Mouse (Mus musculus) olfactory bulb, adult 2 months (tissue): ENCODE measurements around the gene Dppa2. TPM values are rescaled to one million over a fixed set of nuclear protein-coding genes. Genes with fewer than 3 reads are reported as not detected.

Experiments used
- H3K27ac ChIP-seq: fragments of 200-500 bp; 2 replicates; pipeline ENCODE4 v1.5.1; 2012; ENCODE audit warnings: low read depth, low read length; ENCODE audit not compliant: insufficient read depth
- H3K4me1 ChIP-seq: fragments of 200-500 bp; 2 replicates; pipeline ENCODE4 v1.6.1; 2012; ENCODE audit warnings: low read length; ENCODE audit not compliant: control insufficient read depth, insufficient read depth
- H3K4me3 ChIP-seq: fragments of 200-500 bp; 2 replicates; pipeline ENCODE4 v1.5.1; 2012; ENCODE audit warnings: mild to moderate bottlenecking, low read depth, low read length, moderate library complexity; ENCODE audit not compliant: insufficient read depth
- CTCF ChIP-seq: fragments of 200-500 bp; IDR thresholded peaks from 2 replicates; pipeline ENCODE4 v1.5.1; 2012; ENCODE audit warnings: low read depth, mild to moderate bottlenecking, low read length, moderate library complexity; ENCODE audit not compliant: insufficient read depth
- POLR2A ChIP-seq: fragments of 200-500 bp; IDR thresholded peaks from 2 replicates; pipeline ENCODE4 v1.6.1; 2012; ENCODE audit warnings: mild to moderate bottlenecking, low read depth, low read length, moderate library complexity; ENCODE audit not compliant: insufficient read depth
- WGBS: fragments of 180-500 bp; shearing (Covaris S2); methylation state at CpG from one replicate; pipeline ENCODE4 v1.1.7; 2018; 5-methylcytosine and 5-hydroxymethylcytosine counted together
- polyA plus RNA-seq: library from polyadenylated mRNA; stranded (reverse); fragments of >200 nt; gene quantifications from 2 replicates; pipeline ENCODE4 v1.2.4, GENCODE M21; 2012; ENCODE audit warnings: low replicate concordance; ENCODE audit not compliant: missing spikeins, insufficient read depth, insufficient read length

Dppa2 gene
- not detected in 2 replicates for polyA plus RNA-seq

GRCm38 (mm10) chr16:48303509-48303908 is at the start of gene Dppa2:
Dppa2 (plus strand) TSS chr16:48303908.
- no peak for TF ChIP-seq POLR2A
- TF ChIP-seq CTCF: no peak
- Histone ChIP-seq H3K4me3 (no peak within 1 kb of the TSS), H3K4me1 (no peaks in the 10 kb centered on the region), H3K27ac (no peak within 1 kb of the TSS)
- 87% methylated on average over 7 of the region's 7 CpGs for WGBS

GRCm38 (mm10) chr16:48254584-48254983 is 49.1 kb upstream of the Dppa2 start:
- no peak overlapping the region for H3K4me3 ChIP-seq
- H3K27ac ChIP-seq: no peak overlapping the region
- TF ChIP-seq POLR2A (no peak), CTCF (no peak)
- no peaks in the 10 kb centered on the region for H3K4me1 ChIP-seq
- 90% methylated on average over 5 of the region's 5 CpGs for WGBS

DNA sequence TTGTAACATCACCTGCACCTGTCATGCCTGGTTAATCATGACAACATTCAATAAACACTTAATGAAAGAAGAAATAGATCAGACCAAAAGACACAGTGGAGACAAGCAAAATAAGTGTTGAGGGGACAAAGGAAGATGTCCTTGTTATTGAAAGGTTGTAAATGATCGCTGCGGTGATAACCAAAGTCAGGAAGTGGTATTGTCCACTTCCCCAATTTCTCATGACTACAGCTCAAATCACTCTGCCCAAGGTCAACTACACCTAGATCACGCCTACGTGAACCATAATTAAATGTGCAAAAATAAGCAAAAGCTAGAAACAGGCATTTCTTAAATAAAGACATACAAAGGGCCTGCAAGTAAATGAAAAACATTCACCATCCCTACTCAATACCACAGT is 44.2 kb upstream of the Dppa2 start:
- no peak overlapping the region for H3K4me3 ChIP-seq

DNA sequence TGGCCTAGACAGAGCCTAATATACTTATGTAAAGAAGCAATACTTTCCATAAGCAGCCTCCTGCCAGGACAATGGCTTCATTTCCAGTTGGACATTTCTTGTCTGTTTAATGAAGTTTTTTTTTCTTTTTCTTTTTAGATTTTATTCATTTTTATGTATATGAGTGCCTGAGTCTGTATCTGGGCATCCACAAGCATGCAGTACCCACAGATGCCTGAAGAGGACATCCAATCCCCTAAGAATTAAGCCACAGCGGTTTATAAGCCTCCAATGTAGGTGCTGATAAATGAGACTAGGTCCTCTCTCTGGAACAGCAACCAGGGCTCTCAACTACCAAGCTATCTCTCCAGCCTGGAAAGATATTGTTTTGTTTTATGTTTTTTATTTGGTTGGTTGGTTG is 40.8 kb upstream of the Dppa2 start:
- no peak overlapping the region for H3K4me3 ChIP-seq
- H3K4me1 ChIP-seq: no peaks in the 10 kb centered on the region
- 93% methylated on average over 1 of the region's 1 CpGs for WGBS
- TF ChIP-seq POLR2A (no peak), CTCF (no peak)
- no peak overlapping the region for H3K27ac ChIP-seq

More for the DNA sequence above, 44.2 kb upstream of the Dppa2 start:
- TF ChIP-seq CTCF (no peak), POLR2A (no peak)
- H3K4me1 ChIP-seq: no peaks in the 10 kb centered on the region
- H3K27ac ChIP-seq: no peak overlapping the region
- 94% methylated on average over 4 of the region's 4 CpGs for WGBS

DNA sequence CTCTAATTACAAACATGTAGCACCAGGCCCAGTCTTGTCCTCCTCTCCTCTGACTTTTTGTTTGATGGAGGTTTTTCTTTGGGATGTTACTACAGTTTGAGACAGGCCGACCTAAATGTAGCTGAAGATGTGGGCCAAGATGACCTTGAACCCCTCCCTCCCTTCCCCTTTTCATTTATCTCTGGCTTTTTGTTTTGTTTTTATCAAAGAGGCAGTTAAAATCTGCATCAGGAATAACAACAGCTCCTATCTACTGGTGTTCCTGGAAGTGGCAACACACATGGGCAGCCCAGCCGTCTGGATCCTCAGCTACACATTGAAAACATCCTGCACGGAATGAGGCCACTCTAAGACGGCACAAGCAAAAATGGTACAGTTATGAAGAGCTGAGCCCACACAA is 37.9 kb upstream of the Dppa2 start:
- Histone ChIP-seq H3K27ac (no peak overlapping the region), H3K4me3 (no peak overlapping the region), H3K4me1 (no peaks in the 10 kb centered on the region)
- TF ChIP-seq CTCF: no peak
- no peak for TF ChIP-seq POLR2A
- 96% methylated on average over 4 of the region's 4 CpGs for WGBS

DNA sequence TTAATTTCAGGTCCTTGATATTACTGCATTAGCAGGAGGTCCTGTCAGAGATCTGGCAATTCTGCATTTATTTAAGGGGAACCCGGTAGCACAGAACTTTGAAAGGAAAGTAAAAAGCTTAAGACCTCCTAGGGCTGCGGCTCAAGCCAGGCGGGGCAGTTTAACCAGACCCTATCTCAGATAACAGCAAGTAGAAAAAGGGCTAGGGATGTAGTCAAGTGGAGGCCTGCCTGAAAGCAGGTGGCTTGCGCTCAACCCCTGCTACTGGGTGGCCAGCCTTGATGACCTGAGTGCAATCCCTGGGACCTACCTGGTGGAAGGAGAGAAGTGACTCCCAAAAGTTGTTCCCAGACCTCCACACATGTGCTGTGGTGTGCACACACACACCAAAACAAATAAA is 26.8 kb upstream of the Dppa2 start:
- H3K4me3 ChIP-seq: no peak overlapping the region
- 77% methylated on average over 4 of the region's 4 CpGs for WGBS
- H3K27ac ChIP-seq: no peak overlapping the region
- H3K4me1 ChIP-seq: no peaks in the 10 kb centered on the region
- no peak for TF ChIP-seq CTCF
- TF ChIP-seq POLR2A: no peak

- TF ChIP-seq CTCF (no peak), POLR2A (no peak)
- Histone ChIP-seq H3K4me3 (no peak overlapping the region), H3K4me1 (no peaks in the 10 kb centered on the region), H3K27ac (no peak overlapping the region)
- WGBS: 94% methylated on average over 4 of the region's 4 CpGs
Measured at GRCm38 (mm10) chr16:48280883-48281282, 22.8 kb upstream of the Dppa2 start.

GRCm38 (mm10) chr16:48282801-48283200 is 20.9 kb upstream of the Dppa2 start:
- WGBS: 50% methylated on average over 1 of the region's 1 CpGs
- H3K4me1 ChIP-seq: no peaks in the 10 kb centered on the region
- TF ChIP-seq POLR2A (no peak), CTCF (no peak)
- no peak overlapping the region for H3K4me3 ChIP-seq
- no peak overlapping the region for H3K27ac ChIP-seq

DNA sequence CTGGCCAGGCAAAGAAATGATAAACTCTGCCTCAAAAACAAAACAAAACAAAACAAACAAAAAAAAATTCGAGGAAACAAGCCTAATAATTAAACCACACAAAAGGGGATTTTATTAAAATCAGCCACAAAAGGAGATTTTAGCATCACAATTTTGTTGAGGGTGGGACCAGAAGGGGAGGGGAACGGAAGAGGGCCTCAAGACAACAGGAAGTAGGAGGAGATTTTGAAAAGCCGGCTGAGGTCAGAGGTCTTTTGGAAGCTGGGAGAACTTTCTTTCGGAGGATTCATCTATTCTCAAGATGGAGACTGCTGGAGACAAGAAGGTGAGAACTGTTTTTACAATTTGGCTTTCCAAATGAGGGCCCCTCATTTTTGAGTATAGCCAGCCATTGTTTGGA is 20.2 kb upstream of the Dppa2 start, which contains the start of gene Dppa4:
Gene Dppa4 (plus strand): TSS at position 217 of the 400 bp plus-strand sequence.
- no peak within 1 kb of the TSS for H3K4me3 ChIP-seq
- no peak for TF ChIP-seq POLR2A
- TF ChIP-seq CTCF: no peak
- no peaks in the 10 kb centered on the region for H3K4me1 ChIP-seq
- 81% methylated on average over 4 of the region's 4 CpGs for WGBS
- H3K27ac ChIP-seq: no peak within 1 kb of the TSS

- WGBS: 97% methylated on average over 4 of the region's 4 CpGs
- Histone ChIP-seq H3K4me1 (no peaks in the 10 kb centered on the region), H3K27ac (no peak overlapping the region), H3K4me3 (no peak overlapping the region)
- TF ChIP-seq CTCF (no peak), POLR2A (no peak)
Measured at GRCm38 (mm10) chr16:48285517-48285916, 18.2 kb upstream of the Dppa2 start.
